Mouse (Mus musculus): ENCODE measurements around the gene Catsper1. TPM values are rescaled to one million over a fixed set of nuclear protein-coding genes. Genes with fewer than 3 reads are reported as not detected.

Gene Catsper1
- polyA plus RNA-seq (2015; fragmentation: Nextera tagmentation; extraction: Ambion mirVana), result not detected in 2 replicates

DNA sequence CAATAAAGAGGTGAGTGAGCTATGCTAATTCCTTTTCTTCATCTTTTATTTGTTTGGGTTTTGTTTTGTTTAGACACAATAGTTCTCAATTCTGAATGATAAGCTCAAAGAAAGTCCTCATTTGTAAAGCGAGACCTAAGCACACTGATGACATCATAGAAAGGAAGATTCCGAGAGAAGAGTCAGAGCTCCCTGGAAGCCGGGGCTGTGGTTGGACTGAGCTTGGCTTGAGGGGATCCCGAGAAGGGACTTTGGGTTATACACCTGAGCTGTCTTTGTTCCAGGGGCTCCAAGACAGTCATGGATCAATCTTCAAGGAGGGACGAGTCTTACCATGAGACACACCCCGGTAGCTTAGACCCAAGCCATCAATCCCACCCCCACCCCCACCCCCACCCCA lies at the start of gene Catsper1:
Gene Catsper1 (plus strand): TSS at position 301 of the 400 bp plus-strand sequence.
- Histone ChIP-seq H3K4me1 (no peaks in the 10 kb centered on the region), H3K27me3 (no peaks in the 10 kb centered on the region), H3K27ac (replicated peaks) (no peak within 1 kb of the TSS), H3K9me3 (replicated peaks) (no peaks in the 10 kb centered on the region), H3K9ac (no peak within 1 kb of the TSS), H3K36me3 (no peaks in the 10 kb centered on the region), H3K4me2 (replicated peaks) (no peak within 1 kb of the TSS), H3K4me3 (replicated peaks) (no peak within 1 kb of the TSS)
- ATAC-seq (ENCODE audit: insufficient number of reproducible peaks, low FRiP score, low TSS enrichment, low read depth), result no peak
- WGBS, result 90% methylated on average over 6 of the region's 6 CpGs

DNA sequence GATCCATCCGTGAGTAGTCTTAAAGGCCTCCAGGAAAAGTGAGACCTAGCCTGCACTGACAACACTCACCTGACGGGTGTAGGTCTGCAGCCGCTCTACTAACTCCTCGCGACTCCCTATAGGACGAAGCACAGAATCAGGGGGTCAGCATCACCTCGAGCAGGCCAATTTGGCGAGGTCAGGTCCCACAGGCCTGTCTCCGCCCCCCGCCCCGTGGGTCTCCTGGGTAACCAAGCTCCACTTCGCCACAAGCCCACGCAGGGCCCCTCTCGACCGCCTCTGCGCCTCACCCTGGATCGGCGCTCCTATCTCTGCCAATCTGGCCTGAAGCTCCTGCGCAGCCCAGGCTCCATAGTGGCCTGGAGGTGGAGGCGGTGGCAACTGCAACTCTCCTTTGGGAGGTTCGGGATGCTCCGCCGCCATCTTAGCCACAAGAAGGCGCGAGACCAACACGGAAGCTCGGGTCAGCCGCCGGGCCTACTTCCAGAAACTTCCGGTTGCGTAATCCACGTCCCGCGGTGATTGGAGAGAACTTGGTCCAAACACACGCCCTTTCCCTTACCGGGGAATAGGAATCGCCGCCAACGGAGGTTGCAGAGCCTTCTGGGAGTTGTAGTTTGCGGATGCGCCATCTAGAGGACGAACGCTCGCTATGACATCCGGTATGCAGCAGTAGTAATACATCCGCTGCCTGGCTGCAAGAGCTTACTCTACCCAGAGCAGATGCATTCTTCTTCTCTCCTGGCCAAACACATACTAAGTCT lies 40.4 kb upstream of the Catsper1 start, which contains the start of gene Sf3b2:
Gene Sf3b2 (minus strand): TSS at position 484 of the 764 bp plus-strand sequence.
- Histone ChIP-seq H3K9me3 (replicated peaks) (no peaks in the 10 kb centered on the region), H3K4me3 (replicated peaks) (peak within 1 kb of the TSS; percentile 97), H3K36me3 (peaks cover 28% of the 10 kb centered on the region), H3K27ac (replicated peaks) (peak within 1 kb of the TSS; percentile 90), H3K27me3 (no peaks in the 10 kb centered on the region), H3K9ac (peak within 1 kb of the TSS; percentile 81), H3K4me2 (replicated peaks) (peak within 1 kb of the TSS; percentile 72), H3K4me1 (peaks cover 41% of the 10 kb centered on the region)
- peak; percentile 96 for ATAC-seq (ENCODE audit: insufficient number of reproducible peaks, low FRiP score, low TSS enrichment, low read depth)
- under 1% methylated on average over 46 of the region's 46 CpGs for WGBS

DNA sequence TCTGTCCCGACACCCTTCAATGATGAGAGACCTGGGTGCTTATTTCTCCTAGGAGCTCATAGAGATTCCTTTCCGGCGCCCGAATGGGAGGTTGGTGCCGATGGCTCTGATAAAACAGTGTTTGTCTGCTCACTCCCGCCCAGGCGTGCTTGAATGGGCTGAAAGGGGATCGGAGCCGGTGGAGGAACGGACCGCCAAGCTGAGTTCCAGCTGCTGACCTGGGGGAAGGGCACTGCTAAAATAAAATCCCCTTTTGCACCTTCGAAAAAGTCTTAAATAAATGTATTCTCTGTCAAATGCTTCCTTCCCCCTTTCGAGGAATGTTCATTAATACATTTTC lies 39.8 kb upstream of the Catsper1 start:
- H3K27ac ChIP-seq (replicated peaks), result peak overlapping the region; percentile 85
- peak overlapping the region; percentile 97 for H3K4me3 ChIP-seq (replicated peaks)
- WGBS, result 7% methylated on average over 13 of the region's 13 CpGs
- H3K36me3 ChIP-seq, result peaks cover 23% of the 10 kb centered on the region
- H3K9me3 ChIP-seq (replicated peaks), result no peaks in the 10 kb centered on the region
- H3K4me1 ChIP-seq, result peaks cover 41% of the 10 kb centered on the region
- peak; percentile 45 for ATAC-seq (ENCODE audit: insufficient number of reproducible peaks, low FRiP score, low TSS enrichment, low read depth)
- H3K27me3 ChIP-seq, result no peaks in the 10 kb centered on the region
- peak overlapping the region; percentile 72 for H3K4me2 ChIP-seq (replicated peaks)
- peak overlapping the region; percentile 37 for H3K9ac ChIP-seq

DNA sequence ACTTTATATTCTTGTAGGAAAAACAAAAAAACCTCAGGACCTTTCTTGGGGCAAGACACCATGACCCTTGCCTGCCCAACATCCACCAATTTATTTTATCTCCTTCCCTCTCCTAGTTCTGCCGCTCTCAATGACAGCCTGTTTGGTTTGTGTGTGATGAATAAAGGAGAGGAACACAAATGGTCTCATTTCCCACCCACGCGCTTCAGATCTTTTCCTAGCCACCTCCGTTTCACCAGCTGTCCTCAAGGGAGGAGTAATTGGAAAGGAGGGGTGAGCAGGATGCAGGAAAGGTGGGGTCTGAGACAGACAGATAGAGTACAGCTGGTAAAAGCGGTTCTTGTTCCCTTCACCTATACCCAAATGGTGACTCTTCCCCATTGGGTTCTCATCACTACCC lies 38.9 kb upstream of the Catsper1 start:
- no peak overlapping the region; the same call in 1 of the 2 replicates for H3K4me2 ChIP-seq (replicated peaks)
- no peak overlapping the region for H3K4me3 ChIP-seq (replicated peaks)
- peaks cover 13% of the 10 kb centered on the region for H3K36me3 ChIP-seq
- no peak overlapping the region for H3K27ac ChIP-seq (replicated peaks)
- no peak for ATAC-seq (ENCODE audit: insufficient number of reproducible peaks, low FRiP score, low TSS enrichment, low read depth)
- no peaks in the 10 kb centered on the region for H3K27me3 ChIP-seq
- WGBS, result 77% methylated on average over 5 of the region's 5 CpGs
- H3K9me3 ChIP-seq (replicated peaks), result no peaks in the 10 kb centered on the region
- H3K4me1 ChIP-seq, result peaks cover 41% of the 10 kb centered on the region
- H3K9ac ChIP-seq, result no peak overlapping the region

DNA sequence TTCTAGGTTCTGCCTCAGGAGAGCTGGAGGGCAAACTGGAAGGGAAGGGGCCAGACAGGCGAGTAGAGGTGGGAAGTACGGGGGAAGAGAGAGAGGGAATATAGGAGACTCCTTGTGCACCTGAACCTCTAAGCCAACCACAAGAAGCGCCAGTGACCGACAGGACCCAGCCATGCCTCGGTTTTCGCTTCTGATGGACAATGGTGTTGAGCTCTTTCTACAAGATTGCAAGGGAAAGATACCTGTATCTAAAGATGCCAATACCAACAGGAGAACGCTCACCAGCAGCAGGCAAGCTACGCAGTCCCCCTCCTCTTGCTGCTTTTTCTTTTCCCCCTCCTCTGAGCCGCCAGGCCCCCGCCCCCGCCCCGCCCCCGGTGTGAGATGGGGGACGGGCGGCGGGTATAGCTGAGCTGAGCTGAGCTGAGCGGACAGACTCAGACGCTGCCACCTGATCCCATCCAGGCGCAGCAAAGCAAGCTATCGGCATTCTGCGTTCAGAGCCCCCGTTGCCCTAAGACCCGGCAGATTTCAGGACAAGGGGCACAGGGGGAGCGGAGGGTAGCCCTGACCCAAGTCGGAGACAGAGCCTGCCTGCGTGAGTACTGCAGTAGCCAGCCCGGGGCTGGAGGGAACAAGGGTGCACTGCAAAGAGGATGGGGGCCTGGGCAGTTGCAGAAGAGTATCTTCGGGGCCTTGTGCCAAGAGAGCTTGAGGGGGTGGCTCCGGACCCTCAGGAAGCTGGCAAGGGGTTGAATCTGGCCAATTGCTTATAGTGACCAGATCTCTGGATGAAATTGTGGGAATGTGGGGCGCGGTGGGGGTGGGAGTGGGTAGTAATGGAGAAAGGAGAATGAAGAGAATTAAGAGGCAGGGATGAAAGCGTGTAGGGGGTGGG lies 37.4 kb upstream of the Catsper1 start, which contains the start of gene Gal3st3:
Gene Gal3st3 (plus strand): TSS at position 429 of the 898 bp plus-strand sequence.
- peak within 1 kb of the TSS; percentile 53 for H3K9ac ChIP-seq
- 5% methylated on average over 30 of the region's 32 CpGs for WGBS
- no peaks in the 10 kb centered on the region for H3K27me3 ChIP-seq
- peak within 1 kb of the TSS; percentile 48 for H3K4me3 ChIP-seq (replicated peaks)
- 0 out of 2 replicates have a peak, but pooled peaks have one; percentile 14 for ATAC-seq (ENCODE audit: insufficient number of reproducible peaks, low FRiP score, low TSS enrichment, low read depth)
- peaks cover 36% of the 10 kb centered on the region for H3K4me1 ChIP-seq
- H3K36me3 ChIP-seq, result peaks cover under 1% of the 10 kb centered on the region; the same call in 1 of the 2 replicates
- H3K9me3 ChIP-seq (replicated peaks), result no peaks in the 10 kb centered on the region
- no peak within 1 kb of the TSS for H3K27ac ChIP-seq (replicated peaks)
- H3K4me2 ChIP-seq (replicated peaks), result peak within 1 kb of the TSS; percentile 82

DNA sequence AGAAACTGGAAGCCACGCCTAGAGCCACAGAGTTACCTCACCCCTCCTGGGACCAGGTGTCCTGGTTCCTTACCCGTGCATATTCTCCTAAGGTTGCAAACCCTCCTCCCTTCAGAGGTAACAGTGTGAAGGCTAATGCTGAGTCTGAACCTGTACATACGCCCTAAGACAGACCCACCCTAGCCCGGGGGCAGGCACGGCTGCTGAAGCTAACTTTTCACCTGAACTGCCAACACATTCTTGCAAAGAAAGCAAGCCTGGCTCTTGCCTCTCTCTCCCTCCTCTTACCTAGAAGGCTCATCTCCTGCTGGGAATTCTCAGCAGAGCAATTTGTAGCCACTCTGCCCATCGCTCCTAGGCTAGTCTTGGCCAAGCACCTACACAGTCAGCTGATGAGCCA lies 35.0 kb upstream of the Catsper1 start:
- peaks cover 24% of the 10 kb centered on the region for H3K4me1 ChIP-seq
- no peak overlapping the region for H3K4me2 ChIP-seq (replicated peaks)
- no peak overlapping the region for H3K4me3 ChIP-seq (replicated peaks)
- no peaks in the 10 kb centered on the region for H3K9me3 ChIP-seq (replicated peaks)
- no peak overlapping the region for H3K27ac ChIP-seq (replicated peaks)
- H3K9ac ChIP-seq, result no peak overlapping the region
- WGBS, result 65% methylated on average over 6 of the region's 6 CpGs
- H3K36me3 ChIP-seq, result no peaks in the 10 kb centered on the region
- ATAC-seq (ENCODE audit: insufficient number of reproducible peaks, low FRiP score, low TSS enrichment, low read depth), result 0 out of 2 replicates have a peak, but pooled peaks have one; percentile 22
- H3K27me3 ChIP-seq, result no peaks in the 10 kb centered on the region

DNA sequence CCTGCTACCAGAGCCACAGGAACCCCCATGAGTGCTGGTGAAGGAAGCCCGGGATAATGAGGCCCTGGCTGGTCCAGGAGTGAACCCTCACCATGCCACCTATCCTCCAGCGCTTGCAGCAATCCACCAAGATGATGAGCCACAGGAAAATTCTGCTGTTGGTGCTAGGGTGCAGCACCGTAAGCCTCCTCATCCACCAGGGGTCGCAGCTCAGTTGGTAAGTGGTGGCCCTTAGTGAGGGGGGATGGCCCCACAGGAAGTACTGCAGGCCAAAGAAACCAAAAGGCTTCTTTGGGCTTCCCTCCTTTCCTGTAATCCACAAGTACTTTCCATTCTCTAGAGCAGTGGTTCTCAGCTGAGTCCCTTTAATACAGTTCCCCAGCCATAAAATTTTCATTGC lies 33.1 kb upstream of the Catsper1 start:
- H3K9me3 ChIP-seq (replicated peaks), result no peaks in the 10 kb centered on the region
- 16% methylated on average over 4 of the region's 4 CpGs for WGBS
- peaks cover 22% of the 10 kb centered on the region for H3K4me1 ChIP-seq
- no peak overlapping the region for H3K4me3 ChIP-seq (replicated peaks)
- H3K4me2 ChIP-seq (replicated peaks), result no peak overlapping the region
- H3K36me3 ChIP-seq, result no peaks in the 10 kb centered on the region
- no peak overlapping the region for H3K9ac ChIP-seq
- no peaks in the 10 kb centered on the region for H3K27me3 ChIP-seq
- no peak overlapping the region for H3K27ac ChIP-seq (replicated peaks)
- no peak for ATAC-seq (ENCODE audit: insufficient number of reproducible peaks, low FRiP score, low TSS enrichment, low read depth)

DNA sequence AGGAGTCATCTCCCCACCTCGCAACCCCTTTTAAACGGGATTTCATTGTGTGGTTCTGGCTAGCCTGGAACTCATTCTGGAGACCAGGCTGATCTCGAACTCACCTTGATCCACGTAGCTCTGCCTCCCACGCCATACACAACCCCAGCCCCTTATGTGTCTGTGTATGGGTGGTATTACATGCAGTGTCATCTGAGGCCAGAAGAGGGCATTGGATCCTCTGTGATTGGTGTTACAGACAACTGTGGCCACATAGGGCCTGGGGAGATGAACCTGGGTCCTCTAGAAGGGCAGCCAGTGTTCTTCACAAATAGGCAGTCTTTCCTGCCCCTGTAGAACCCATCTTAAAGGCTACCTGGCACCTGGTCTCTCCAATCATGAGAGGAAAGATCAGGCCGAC lies 29.3 kb upstream of the Catsper1 start:
- no peak for ATAC-seq (ENCODE audit: insufficient number of reproducible peaks, low FRiP score, low TSS enrichment, low read depth)
- no peak overlapping the region for H3K4me3 ChIP-seq (replicated peaks)
- H3K9ac ChIP-seq, result no peak overlapping the region
- H3K9me3 ChIP-seq (replicated peaks), result no peaks in the 10 kb centered on the region
- no peak overlapping the region for H3K4me2 ChIP-seq (replicated peaks)
- H3K27me3 ChIP-seq, result no peaks in the 10 kb centered on the region
- H3K36me3 ChIP-seq, result no peaks in the 10 kb centered on the region
- 85% methylated on average over 6 of the region's 6 CpGs for WGBS
- peaks cover 8% of the 10 kb centered on the region; the same call in 1 of the 2 replicates for H3K4me1 ChIP-seq
- no peak overlapping the region for H3K27ac ChIP-seq (replicated peaks)

DNA sequence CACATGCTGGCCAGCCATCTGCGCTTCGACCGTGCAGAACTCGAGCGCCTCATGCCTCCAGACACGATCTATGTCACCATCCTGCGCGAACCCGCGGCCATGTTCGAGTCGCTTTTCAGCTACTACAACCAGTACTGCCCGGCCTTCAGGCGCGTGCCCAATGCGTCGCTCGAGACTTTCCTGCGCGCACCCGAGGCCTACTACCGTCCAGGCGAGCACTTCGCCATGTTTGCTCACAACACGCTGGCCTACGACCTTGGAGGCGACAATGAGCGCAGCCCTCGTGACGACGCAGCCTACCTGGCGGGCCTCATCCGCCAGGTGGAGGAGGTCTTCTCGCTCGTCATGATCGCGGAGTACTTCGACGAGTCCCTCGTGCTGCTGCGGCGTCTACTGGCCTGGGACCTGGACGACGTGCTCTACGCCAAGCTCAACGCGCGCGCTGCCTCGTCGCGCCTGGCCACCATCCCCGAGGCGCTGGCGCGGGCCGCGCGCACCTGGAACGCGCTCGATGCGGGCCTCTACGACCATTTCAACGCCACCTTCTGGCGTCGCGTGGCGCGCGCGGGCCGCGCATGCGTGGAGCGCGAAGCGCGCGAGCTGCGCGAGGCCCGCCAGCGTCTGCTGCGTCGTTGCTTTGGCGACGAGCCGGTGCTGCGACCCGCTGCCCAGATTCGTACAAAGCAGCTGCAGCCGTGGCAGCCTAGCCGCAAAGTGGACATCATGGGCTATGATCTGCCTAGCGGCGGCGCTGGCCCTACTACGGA lies 28.4 kb upstream of the Catsper1 start:
- Histone ChIP-seq H3K4me3 (replicated peaks) (peak overlapping the region; percentile 29), H3K9me3 (replicated peaks) (no peaks in the 10 kb centered on the region), H3K4me1 (peaks cover 8% of the 10 kb centered on the region; the same call in 1 of the 2 replicates), H3K9ac (no peak overlapping the region), H3K27ac (replicated peaks) (no peak overlapping the region), H3K4me2 (replicated peaks) (peak overlapping the region; percentile 43), H3K27me3 (no peaks in the 10 kb centered on the region), H3K36me3 (no peaks in the 10 kb centered on the region)
- no peak; the same call in 1 of the 2 replicates for ATAC-seq (ENCODE audit: insufficient number of reproducible peaks, low FRiP score, low TSS enrichment, low read depth)
- 39% methylated on average over 98 of the region's 98 CpGs for WGBS

DNA sequence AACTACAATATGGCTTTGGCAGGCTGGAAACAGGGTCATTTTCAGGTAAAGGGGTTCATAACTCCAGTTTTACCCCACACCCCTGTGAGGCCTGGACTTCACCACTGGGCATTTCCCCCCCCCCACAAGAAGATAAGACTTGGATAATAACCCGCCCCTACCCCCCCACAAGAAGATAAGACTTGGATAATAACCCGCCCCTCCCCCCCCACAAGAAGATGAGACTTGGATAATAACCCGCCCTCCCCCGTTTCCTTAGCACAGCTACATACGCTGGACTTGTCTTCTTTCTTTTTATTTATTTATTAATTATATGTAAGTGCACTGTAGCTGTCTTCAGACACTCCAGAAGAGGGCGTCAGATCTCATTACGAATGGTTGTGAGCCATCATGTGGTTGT lies 26.5 kb upstream of the Catsper1 start:
- no peaks in the 10 kb centered on the region for H3K36me3 ChIP-seq
- WGBS, result 78% methylated on average over 7 of the region's 7 CpGs

More for the DNA sequence above, 26.5 kb upstream of the Catsper1 start:
- ATAC-seq (ENCODE audit: insufficient number of reproducible peaks, low FRiP score, low TSS enrichment, low read depth), result no peak
- no peaks in the 10 kb centered on the region for H3K9me3 ChIP-seq (replicated peaks)
- H3K4me2 ChIP-seq (replicated peaks), result no peak overlapping the region
- no peaks in the 10 kb centered on the region for H3K27me3 ChIP-seq
- no peak overlapping the region for H3K9ac ChIP-seq
- no peak overlapping the region for H3K27ac ChIP-seq (replicated peaks)
- H3K4me3 ChIP-seq (replicated peaks), result no peak overlapping the region
- H3K4me1 ChIP-seq, result peaks cover 8% of the 10 kb centered on the region; the same call in 1 of the 2 replicates

Data from embryonic facial prominence, embryonic 15.5 days (tissue).